Mouse (Mus musculus): ENCODE measurements around the gene Zbtb38. TPM values are rescaled to one million over a fixed set of nuclear protein-coding genes. Genes with fewer than 3 reads are reported as not detected.

Gene Zbtb38
- total RNA-seq, 2 experiments from 2014 or later: 57.9 to 65.3 TPM

- no peak for TF ChIP-seq CTCF (conservative IDR thresholded peaks at IDR 0.05)
Observed at GRCm38 (mm10) chr9:96753921-96754624, 1.4 kb upstream of the Zbtb38 start.

DNA sequence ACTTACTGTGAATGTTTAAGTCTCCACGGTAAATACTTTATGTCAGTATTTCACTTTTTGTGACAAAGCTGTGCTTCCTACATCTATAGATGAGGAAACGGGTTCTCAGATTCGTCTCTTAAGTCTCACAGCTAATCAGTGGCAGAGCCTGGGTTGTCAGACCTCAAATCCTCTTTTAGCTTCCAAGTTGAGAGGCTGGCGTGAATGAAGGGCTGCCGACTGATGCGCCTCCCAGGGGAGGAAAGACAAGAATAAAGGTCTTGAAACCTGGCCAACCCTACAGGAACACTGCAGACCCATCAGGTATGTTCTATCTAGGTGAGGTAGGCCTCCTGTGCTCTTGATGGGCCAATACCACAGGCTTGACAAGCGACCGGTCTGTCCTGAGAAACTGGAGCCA lies 761 bp upstream of the Zbtb38 start:
- DNase-seq (ENCODE audit: low spot score in 2 of 2): no peak
- TF ChIP-seq CTCF (conservative IDR thresholded peaks at IDR 0.05): no peak
- Histone ChIP-seq H3K27ac (no peak overlapping the region), H3K4me3 (no peak overlapping the region)

More at GRCm38 (mm10) chr9:96753921-96754624, 1.4 kb upstream of the Zbtb38 start:
- Histone ChIP-seq H3K4me3 (no peak overlapping the region), H3K27ac (no peak overlapping the region)
- no peak for DNase-seq (ENCODE audit: low spot score in 2 of 2)

DNA sequence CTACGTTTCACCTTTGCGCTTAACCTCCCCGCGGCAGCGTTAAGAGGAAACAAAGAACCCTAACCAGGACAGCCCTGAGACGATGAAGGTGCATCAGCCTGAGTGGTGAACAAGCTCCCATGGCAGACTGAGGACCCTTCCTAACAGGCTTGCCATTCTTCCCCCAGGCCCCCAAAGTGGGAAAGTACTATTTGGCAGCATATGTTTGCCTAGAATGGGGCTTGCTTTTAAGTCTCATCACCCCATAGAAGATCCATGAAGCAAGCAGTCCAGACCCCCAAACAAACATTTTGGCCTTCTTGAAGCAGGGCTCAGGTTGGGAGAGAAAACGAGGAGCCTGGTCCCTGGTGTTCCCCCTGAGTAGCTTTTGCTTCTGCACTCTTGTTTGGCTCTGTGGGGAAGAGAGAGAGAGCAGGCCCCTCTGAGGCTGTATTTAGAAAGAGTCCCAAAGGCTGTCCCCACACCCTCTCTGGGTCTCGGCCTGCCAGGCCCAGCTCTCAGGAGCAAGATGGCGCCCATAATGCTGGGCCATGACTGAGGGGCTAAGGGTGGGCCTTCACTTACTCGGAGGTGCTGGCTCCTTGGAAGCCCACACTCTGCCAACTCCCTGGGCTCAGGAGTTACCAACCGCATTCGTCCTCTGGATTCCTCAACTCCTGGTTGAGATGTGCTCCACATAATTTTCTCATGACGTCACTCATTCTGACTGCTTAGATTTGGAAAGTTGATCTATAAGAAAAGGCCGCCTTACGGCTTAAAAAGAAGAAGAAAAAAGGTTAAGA lies 619 bp downstream of the Zbtb38 start:
- DNase-seq (ENCODE audit: low spot score in 2 of 2): no peak
- peak overlapping the region; percentile 89 for H3K27ac ChIP-seq
- TF ChIP-seq CTCF (conservative IDR thresholded peaks at IDR 0.05): no peak
- H3K4me3 ChIP-seq: peak overlapping the region; percentile 43

DNA sequence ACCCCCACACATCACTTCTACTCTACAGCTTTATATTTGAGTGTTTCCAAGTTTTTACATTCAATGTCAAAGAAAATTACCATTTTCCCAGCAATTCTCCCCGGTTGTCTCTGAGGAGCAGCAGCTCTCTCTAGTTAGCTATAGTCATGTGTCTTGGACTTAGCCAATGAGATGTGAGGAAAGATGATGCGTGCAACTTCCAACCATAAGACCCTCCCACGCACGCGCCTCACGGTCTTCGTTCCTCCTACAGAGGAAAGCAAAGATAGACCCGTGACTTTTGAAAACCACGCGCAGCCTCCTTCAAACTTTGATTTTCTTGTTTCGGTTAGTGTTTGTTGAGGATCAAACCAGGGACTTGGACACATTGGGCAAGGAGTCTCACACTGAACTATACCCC lies 2.0 kb downstream of the Zbtb38 start:
- no peak for TF ChIP-seq CTCF (conservative IDR thresholded peaks at IDR 0.05)
- Histone ChIP-seq H3K27ac (no peak overlapping the region), H3K4me3 (no peak overlapping the region)
- no peak for DNase-seq (ENCODE audit: low spot score in 2 of 2)

GRCm38 (mm10) chr9:96746527-96746926 lies 6.1 kb downstream of the Zbtb38 start:
- no peak for TF ChIP-seq CTCF (conservative IDR thresholded peaks at IDR 0.05)
- no peak for DNase-seq (ENCODE audit: low spot score in 2 of 2)
- H3K27ac ChIP-seq: no peak overlapping the region
- no peak overlapping the region for H3K4me3 ChIP-seq

DNA sequence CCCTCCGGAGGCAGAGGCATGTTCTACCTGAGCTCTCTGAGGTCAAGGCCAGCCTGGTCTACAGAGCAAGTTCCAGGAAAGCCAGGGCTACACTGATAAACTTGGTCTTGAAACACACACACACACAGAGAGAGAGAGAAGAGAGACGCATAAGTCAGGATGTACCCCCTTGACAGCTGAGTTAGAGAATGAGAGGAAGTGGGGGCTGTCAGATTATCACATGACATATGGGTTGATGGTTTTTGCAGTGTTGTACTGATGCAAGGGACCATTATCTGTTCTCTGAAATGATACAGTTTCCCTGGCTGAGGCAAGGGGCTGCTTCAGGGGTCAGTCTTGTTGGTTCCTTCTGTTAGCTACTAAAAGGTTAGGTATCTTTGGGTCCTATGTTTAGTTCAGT lies 7.7 kb downstream of the Zbtb38 start:
- DNase-seq (ENCODE audit: low spot score in 2 of 2): no peak
- Histone ChIP-seq H3K4me3 (no peak overlapping the region), H3K27ac (no peak overlapping the region)
- TF ChIP-seq CTCF (conservative IDR thresholded peaks at IDR 0.05): no peak

DNA sequence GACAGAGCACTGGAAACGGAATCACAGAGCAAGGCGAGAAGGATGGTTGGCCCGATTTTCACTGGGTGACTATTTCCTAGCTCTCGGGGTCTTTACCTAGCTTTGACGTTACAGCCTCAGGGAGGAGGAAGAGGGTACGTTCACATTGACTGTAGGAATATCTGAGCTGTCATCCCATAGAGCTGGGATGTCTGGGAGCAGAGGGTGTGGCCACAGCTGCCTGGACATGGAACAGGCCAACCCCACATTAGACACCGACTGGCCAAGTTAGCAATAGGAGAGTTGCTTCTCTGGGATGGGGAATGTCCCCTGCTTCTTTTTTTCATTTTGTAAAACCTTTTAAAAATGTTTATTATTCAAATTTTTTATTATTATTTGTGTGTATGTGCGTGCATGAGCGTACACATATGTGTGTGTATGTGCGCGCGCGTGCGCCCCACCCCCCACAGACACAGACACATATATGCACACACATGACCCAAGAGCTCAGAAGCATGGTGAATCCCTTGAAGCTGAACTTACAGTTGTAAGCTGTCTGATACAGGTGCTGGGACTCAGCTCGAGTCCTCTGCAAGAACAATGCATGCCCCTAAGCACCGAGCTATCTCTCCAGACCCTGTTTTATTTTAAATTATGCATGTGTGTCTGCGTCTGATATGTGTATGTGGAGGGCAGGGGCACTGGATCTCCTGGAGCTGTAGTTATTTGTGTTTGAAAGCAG lies 11.1 kb downstream of the Zbtb38 start:
- Histone ChIP-seq H3K4me3 (no peak overlapping the region), H3K27ac (no peak overlapping the region)
- DNase-seq (ENCODE audit: low spot score in 2 of 2): no peak
- no peak for TF ChIP-seq CTCF (conservative IDR thresholded peaks at IDR 0.05)

DNA sequence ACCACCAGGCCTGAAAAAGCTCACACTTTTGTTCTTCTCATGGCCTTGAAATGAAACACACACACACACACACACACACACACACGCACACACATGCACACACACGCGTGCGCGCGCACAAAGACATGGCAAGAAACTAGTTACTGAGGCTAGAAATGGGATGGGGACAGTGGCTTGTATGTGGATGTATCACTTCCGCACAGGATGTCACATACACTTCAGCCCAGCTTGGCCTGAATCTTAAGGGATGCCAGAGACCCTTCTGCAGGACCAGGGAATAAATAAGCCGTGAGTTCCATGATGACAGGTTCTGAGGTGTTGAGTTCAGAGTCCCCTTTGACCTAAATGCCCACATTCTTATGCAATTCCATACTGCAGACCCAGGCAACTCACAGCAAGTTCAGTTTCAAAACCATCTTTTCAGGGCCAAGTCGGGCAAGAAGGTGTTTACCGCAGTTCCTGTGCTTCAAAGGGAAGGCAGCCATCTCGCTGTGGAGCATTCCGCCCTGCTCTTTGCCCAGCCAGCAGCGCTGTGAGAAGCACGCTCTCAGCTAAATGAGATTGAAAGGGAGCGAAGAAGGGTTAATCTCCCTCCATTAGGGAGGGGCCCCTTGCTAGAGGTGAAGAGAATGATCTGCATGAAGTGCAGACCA lies 11.8 kb downstream of the Zbtb38 start:
- no peak for DNase-seq (ENCODE audit: low spot score in 2 of 2)
- TF ChIP-seq CTCF (conservative IDR thresholded peaks at IDR 0.05): no peak

DNA sequence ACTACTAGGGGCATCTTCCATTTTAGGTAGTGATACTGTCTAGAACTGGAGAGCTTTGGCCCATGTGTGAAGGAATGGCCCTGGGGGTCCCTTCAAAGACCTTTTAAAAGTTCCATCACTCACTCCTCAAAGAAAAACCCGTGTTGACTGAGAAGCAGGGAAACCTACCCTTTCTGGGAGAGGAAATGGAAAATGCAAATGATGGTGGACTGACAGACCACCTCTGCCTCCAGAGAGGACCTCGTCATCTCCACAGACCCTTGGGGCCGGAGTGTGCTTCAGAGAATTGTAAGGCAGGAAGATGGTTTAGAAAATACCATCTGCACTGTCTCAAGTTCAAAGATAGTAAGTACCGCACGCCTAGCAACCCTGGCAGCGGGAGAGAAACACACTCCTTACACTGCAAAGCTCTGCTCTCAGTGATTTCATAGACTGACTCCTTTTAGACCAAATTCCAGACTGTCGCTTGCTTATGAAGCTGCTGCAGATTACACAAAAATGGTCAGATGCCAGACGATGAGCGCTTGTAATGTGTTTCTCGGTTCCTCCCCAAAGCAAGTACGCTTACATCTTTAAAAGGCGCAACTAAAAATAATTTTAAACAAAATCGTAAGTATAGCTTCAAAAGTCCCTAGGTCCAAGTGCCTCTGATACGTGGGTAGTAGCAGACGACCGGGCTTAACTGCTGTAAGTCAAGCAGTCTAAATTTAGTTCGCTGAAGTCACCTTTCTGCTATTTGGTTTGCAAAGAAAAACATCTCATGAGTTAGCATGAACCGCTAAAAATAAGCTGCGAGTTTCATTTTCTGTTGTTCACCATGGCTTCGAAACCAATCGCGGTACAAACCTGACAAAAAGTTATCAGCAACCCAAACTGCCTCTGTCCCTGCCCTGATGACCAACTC lies 12.6 kb downstream of the Zbtb38 start:
- peak overlapping the region; percentile 17; the same call in 1 of the 2 replicates for H3K4me3 ChIP-seq
- TF ChIP-seq CTCF (conservative IDR thresholded peaks at IDR 0.05): no peak
- H3K27ac ChIP-seq: peak overlapping the region; percentile 73; the same call in 1 of the 2 replicates
- DNase-seq (ENCODE audit: low spot score in 2 of 2): peak in 1 of 2 experiments; percentile 50

More for the DNA sequence above, 11.8 kb downstream of the Zbtb38 start:
- no peak overlapping the region for H3K4me3 ChIP-seq
- H3K27ac ChIP-seq: no peak overlapping the region

GRCm38 (mm10) chr9:96738563-96739355 lies 13.9 kb downstream of the Zbtb38 start:
- TF ChIP-seq CTCF (conservative IDR thresholded peaks at IDR 0.05): no peak
- H3K27ac ChIP-seq: no peak overlapping the region
- DNase-seq (ENCODE audit: low spot score in 2 of 2): no peak
- H3K4me3 ChIP-seq: no peak overlapping the region

GRCm38 (mm10) chr9:96735946-96736345 lies 16.7 kb downstream of the Zbtb38 start:
- DNase-seq (ENCODE audit: low spot score in 2 of 2): no peak

More at GRCm38 (mm10) chr9:96735946-96736345, 16.7 kb downstream of the Zbtb38 start:
- no peak for TF ChIP-seq CTCF (conservative IDR thresholded peaks at IDR 0.05)
- Histone ChIP-seq H3K4me3 (no peak overlapping the region), H3K27ac (no peak overlapping the region)

Data from layer of hippocampus, adult 2 months (tissue).